Mouse (Mus musculus) central nervous system, embryonic 11.5 days (tissue): ENCODE measurements around the gene Gm10477. TPM values are rescaled to one million over a fixed set of nuclear protein-coding genes. Genes with fewer than 3 reads are reported as not detected.

Source experiments
- polyA plus RNA-seq: library from polyadenylated mRNA; depleted of rRNA; stranded (reverse); fragments of >200 nt; gene quantifications from 2 replicates; pipeline ENCODE4 v1.2.3, GENCODE M21; 2012; rRNA removed

Gm10477 gene
- not detected in 2 replicates for polyA plus RNA-seq

DNA sequence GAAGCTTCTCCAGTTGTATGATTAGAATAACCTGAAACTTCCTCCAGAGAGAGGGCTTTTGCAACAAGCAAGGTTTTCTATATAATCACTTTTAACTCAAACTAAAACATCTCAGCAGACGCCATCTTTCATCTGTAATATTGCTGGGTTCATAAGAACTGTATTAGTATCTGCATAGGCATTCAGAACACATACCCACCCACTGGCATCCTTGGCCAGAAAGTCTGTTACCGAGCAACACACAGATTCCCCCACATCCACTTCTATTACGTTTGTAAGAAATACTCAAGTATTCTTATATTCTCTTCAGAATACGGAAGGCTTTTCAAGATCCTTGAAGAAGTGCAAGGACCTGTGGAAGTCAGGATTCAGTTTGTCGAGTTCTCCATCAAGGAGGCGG lies at the start of gene Gm10477:
Gm10477 (plus strand) TSS at position 301 of the 400 bp plus-strand sequence.

DNA sequence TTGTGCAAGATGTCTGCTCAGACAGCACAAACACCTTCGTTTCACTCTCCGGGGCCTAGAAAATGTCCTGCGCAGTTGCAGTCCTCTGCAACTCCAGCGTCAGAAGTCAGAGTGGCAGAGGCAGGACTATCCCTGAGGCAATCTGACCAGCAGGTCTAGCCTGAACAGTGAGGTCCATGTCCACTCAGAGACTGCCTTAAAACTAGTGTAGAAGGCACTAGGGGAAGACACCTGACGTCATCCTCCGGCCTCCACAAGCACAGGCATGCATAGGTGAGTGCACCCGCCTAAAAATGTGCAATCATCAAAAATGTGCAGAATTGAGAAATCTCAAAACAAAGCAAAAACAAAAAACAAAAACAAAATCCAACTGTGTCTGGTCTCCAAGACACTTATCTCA lies 25.0 kb downstream of the Gm10477 start, which contains the start of gene Gm648:
Gm648 (minus strand) TSS at position 101 of the 400 bp plus-strand sequence.

Other genes with a start within 250 kb of the Gm10477 start
- 3.4 and 5.0 TPM in 2 replicates for gene Zfp449, start 178.3 kb upstream of the Gm10477 start, polyA plus RNA-seq
- 2.9 and 4.4 TPM in 2 replicates for gene Smim10l2a, start 150.2 kb upstream of the Gm10477 start, polyA plus RNA-seq
- not detected in 2 replicates for gene Gm2174, start 76.8 kb upstream of the Gm10477 start, polyA plus RNA-seq
- gene Ints6l, start 69.9 kb upstream of the Gm10477 start, polyA plus RNA-seq, result 66.9 and 83.0 TPM in 2 replicates
- gene Gm648, start 24.9 kb downstream of the Gm10477 start, polyA plus RNA-seq, result 0.06 and 0.14 TPM in 2 replicates
- gene Mmgt1, start 73.3 kb downstream of the Gm10477 start, polyA plus RNA-seq, result 13.4 and 32.0 TPM in 2 replicates
- 22.5 and 22.8 TPM in 2 replicates for gene Slc9a6, start 85.0 kb downstream of the Gm10477 start, polyA plus RNA-seq
- 60.8 and 85.4 TPM in 2 replicates for gene Fhl1, start 207.0 kb downstream of the Gm10477 start, polyA plus RNA-seq